Mouse (Mus musculus): ENCODE measurements around the gene Grk5.
"Not testable (repeated sequence)": the region's sequence is repeated elsewhere in the genome, so short reads cannot be mapped to it uniquely, and the experiment has no call there.

Grk5 gene

GRCm38 (mm10) chr19:60889714-60890315 is at the start of gene Grk5:
TSS of gene Grk5 (plus strand) at chr19:60889749.
- DNase-seq = peak; percentile 97

GRCm38 (mm10) chr19:60843324-60843723 is 46.2 kb upstream of the Grk5 start:
- no peak for DNase-seq

GRCm38 (mm10) chr19:60845731-60846130 is 43.8 kb upstream of the Grk5 start:
- DNase-seq = no peak

GRCm38 (mm10) chr19:60860868-60861700 is 28.5 kb upstream of the Grk5 start, which contains the start of gene Sfxn4:
TSS of gene Sfxn4 (minus strand) at chr19:60861479.
- DNase-seq = peak; percentile 97

- not testable (repeated sequence) for DNase-seq
These were observed 23.4 kb upstream of the Grk5 start for GRCm38 (mm10) chr19:60866169-60866568.

- DNase-seq = no peak
These were observed 19.1 kb upstream of the Grk5 start for GRCm38 (mm10) chr19:60870489-60870888.

GRCm38 (mm10) chr19:60871366-60871765 is 18.2 kb upstream of the Grk5 start:
- no peak for DNase-seq

GRCm38 (mm10) chr19:60872272-60872671 is 17.3 kb upstream of the Grk5 start:
- DNase-seq = no peak

GRCm38 (mm10) chr19:60873501-60873900 is 16.0 kb upstream of the Grk5 start:
- peak; percentile 38 for DNase-seq

- DNase-seq = peak; percentile 99
These were observed 15.4 kb upstream of the Grk5 start, which contains the start of gene Prdx3 for GRCm38 (mm10) chr19:60874064-60874694. TSS of gene Prdx3 (minus strand) at chr19:60874556.

- peak; percentile 74 for DNase-seq
These were observed 6.4 kb upstream of the Grk5 start for GRCm38 (mm10) chr19:60883129-60883528.

- DNase-seq = no peak
These were observed 1.9 kb upstream of the Grk5 start for GRCm38 (mm10) chr19:60887637-60888036.

- peak; percentile 87 for DNase-seq
These were observed 342 bp upstream of the Grk5 start for GRCm38 (mm10) chr19:60889101-60889713.

- DNase-seq = peak; percentile 36
These were observed 1.0 kb downstream of the Grk5 start for GRCm38 (mm10) chr19:60890391-60891122.

GRCm38 (mm10) chr19:60891123-60891470 is 1.5 kb downstream of the Grk5 start:
- DNase-seq = no peak

GRCm38 (mm10) chr19:60891934-60892547 is 2.5 kb downstream of the Grk5 start:
- DNase-seq = peak; percentile 75

- DNase-seq = no peak
These were observed 5.8 kb downstream of the Grk5 start for GRCm38 (mm10) chr19:60895251-60895880.

- no peak for DNase-seq
These were observed 13.6 kb downstream of the Grk5 start for GRCm38 (mm10) chr19:60903139-60903538.

- DNase-seq = no peak
These were observed 14.4 kb downstream of the Grk5 start for GRCm38 (mm10) chr19:60903971-60904370.

GRCm38 (mm10) chr19:60905477-60905876 is 15.9 kb downstream of the Grk5 start:
- no peak for DNase-seq

GRCm38 (mm10) chr19:60910304-60910703 is 20.8 kb downstream of the Grk5 start:
- DNase-seq = no peak

GRCm38 (mm10) chr19:60911653-60912052 is 22.1 kb downstream of the Grk5 start:
- DNase-seq = no peak
